Mouse (Mus musculus): Measurements from ENCODE around the gene Krtap2-4.

- no peak for TF ChIP-seq CTCF (IDR thresholded peaks at IDR 0.05; ENCODE audit: extremely low read depth, insufficient read length, insufficient replicate concordance, low read depth, low read length)
- no peak for TF ChIP-seq POLR2A (IDR thresholded peaks at IDR 0.05; ENCODE audit: low read depth, low read length)
Observed at GRCm38 (mm10) chr11:99630890-99631289, 16.2 kb upstream of the Krtap2-4 start.
